Mouse (Mus musculus) heart, adult 2 months (tissue): ENCODE data around the gene Nobox.

Experiments used
- CTCF ChIP-seq: fragments of 200-600 bp; IDR thresholded peaks from 2 replicates; pipeline ENCODE4 v1.8.1; 2022; ENCODE audit warnings: antibody characterized with exemption, mild to moderate bottlenecking, moderate library complexity
- EP300 ChIP-seq: fragments of 200-500 bp; IDR thresholded peaks from 2 replicates; pipeline ENCODE4 v1.6.1; 2011; ENCODE audit warnings: low read depth, low read length, control low read depth; ENCODE audit not compliant: insufficient read depth
- POLR2A ChIP-seq: fragments of 200-500 bp; IDR thresholded peaks from 2 replicates; pipeline ENCODE4 v1.6.1; 2011; ENCODE audit warnings: mild to moderate bottlenecking, low read depth, low read length, control low read depth; ENCODE audit not compliant: insufficient read depth

DNA sequence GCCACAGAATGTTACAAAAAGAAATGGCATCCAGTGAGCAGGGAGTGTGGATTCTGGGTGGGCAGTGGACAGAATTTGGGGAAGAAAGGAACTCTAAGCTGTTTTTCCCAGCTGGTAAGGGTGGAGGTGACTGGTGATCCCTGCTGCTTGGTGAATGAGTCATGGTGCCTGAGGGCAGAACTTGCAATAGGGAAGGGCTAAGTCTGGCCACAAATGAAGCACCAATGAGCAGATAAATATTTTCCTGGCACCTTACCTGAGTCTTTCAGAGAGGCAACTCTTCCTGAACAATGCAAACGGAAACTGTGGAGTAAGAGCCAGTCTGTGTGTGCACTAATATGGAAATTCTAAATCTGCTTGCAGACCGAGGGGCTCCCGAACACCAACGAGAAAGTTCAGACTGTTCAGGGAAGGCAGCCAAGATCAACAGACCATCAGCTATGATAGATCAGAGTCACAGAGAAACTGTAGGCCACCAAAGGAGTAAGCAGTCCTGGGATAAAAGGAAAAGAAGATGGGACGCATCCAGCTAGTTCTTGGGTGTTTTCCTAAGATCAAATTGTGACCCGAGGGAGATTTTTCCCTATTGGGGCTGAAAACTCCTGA lies 16.8 kb downstream of the Nobox start:
- TF ChIP-seq EP300, result no peak
- no peak for TF ChIP-seq CTCF
- TF ChIP-seq POLR2A, result no peak
